Mouse (Mus musculus) thymus, adult 2 months (tissue): ENCODE results near the gene Hecw1. TPM values are rescaled to one million over a fixed set of nuclear protein-coding genes. Genes with fewer than 3 reads are reported as not detected.

Source experiments
- DNase-seq: peaks from one replicate; pipeline ENCODE4 v3.0.0; 2021
- H3K27ac ChIP-seq: fragments of 200-500 bp; 2 replicates; pipeline ENCODE4 v1.5.1; 2012; ENCODE audit warnings: low read length, control low read depth; ENCODE audit not compliant: control insufficient read depth, insufficient read depth
- H3K27me3 ChIP-seq: fragments of 200-500 bp; 2 replicates; pipeline ENCODE4 v1.6.1; 2012; ENCODE audit warnings: mild to moderate bottlenecking, low read length, moderate library complexity, mixed read lengths; ENCODE audit not compliant: control insufficient read depth, insufficient read depth
- H3K36me3 ChIP-seq: fragments of 200-500 bp; 2 replicates; pipeline ENCODE4 v1.6.1; 2012; ENCODE audit warnings: mild to moderate bottlenecking, low read length, moderate library complexity; ENCODE audit not compliant: control insufficient read depth, insufficient read depth
- H3K4me1 ChIP-seq: fragments of 200-500 bp; replicated peaks from 2 replicates; pipeline ENCODE4 v1.6.1; 2012; ENCODE audit warnings: low read length; ENCODE audit not compliant: control insufficient read depth, insufficient read depth
- H3K4me3 ChIP-seq: fragments of 200-500 bp; 2 replicates; pipeline ENCODE4 v1.5.1; 2012; ENCODE audit warnings: mild to moderate bottlenecking, low read length, control low read depth, moderate library complexity; ENCODE audit not compliant: control insufficient read depth, insufficient read depth
- CTCF ChIP-seq: fragments of 200-500 bp; IDR thresholded peaks from 2 replicates; pipeline ENCODE4 v1.5.1; 2012; ENCODE audit warnings: mild to moderate bottlenecking, control low read depth, low read length, moderate library complexity, borderline replicate concordance; ENCODE audit not compliant: control insufficient read depth, poor library complexity, insufficient read depth; ENCODE audit errors: extremely low read depth
- POLR2A ChIP-seq: fragments of 200-500 bp; IDR thresholded peaks from 2 replicates; pipeline ENCODE4 v1.6.1; 2012; ENCODE audit warnings: mild to moderate bottlenecking, low read length, control low read depth, moderate library complexity; ENCODE audit not compliant: control insufficient read depth, poor library complexity, insufficient read depth; ENCODE audit errors: extremely low read depth
- WGBS: fragments of 180-500 bp; shearing (Covaris S2); methylation state at CpG from one replicate; pipeline ENCODE4 v1.1.7; 2018; 5-methylcytosine and 5-hydroxymethylcytosine counted together
- polyA plus RNA-seq: library from polyadenylated mRNA; depleted of rRNA; stranded (reverse); fragments of >200 nt; gene quantifications from 2 replicates; pipeline ENCODE4 v1.2.3, GENCODE M21; 2012

The Hecw1 gene
- polyA plus RNA-seq, 1 experiment: 0.12 TPM

DNA sequence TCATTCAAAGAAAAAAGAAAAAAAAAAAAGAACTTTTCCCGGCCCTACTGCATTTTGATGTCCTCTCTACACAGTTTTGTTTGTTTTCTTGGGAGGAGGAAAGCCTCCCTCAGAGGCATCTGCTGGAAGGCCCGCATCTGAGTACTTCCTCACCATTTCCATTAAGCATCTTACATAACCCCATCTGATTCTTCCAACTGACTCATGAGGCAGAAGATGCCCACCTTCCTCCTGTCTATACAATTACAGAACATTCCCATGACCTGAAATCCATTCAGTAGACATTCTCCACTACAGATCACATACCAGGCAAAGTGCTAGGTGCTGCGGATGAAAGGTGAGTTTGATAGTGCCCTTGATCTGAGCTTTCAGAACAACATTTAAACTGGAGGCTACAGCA is 3.4 kb downstream of the Hecw1 start:
- Histone ChIP-seq H3K36me3 (no peaks in the 10 kb centered on the region), H3K27me3 (peaks cover 2% of the 10 kb centered on the region; the same call in 1 of the 2 replicates), H3K27ac (no peak overlapping the region), H3K4me1 (no peaks in the 10 kb centered on the region), H3K4me3 (no peak overlapping the region)
- WGBS: 76% methylated on average over 3 of the region's 3 CpGs
- no peak for TF ChIP-seq CTCF
- TF ChIP-seq POLR2A: no peak
- no peak for DNase-seq

DNA sequence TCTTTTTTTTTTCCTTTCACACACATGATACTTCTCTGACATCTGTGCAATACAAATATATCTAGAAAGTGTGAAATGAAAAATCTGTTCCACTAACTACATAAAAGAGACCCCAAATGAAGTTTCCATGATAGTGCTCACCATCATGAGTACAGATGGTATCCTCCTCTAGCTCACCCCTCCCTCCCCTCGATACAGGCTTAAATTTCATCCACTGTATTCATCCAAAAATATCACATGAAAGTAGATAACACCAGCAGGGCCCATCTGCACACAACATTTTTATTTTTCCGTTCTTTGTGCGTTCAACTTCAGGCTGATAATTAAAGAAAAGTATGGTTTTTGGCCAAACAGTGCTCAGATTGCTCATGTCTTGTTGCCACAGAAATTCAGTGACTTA is 5.5 kb downstream of the Hecw1 start:
- H3K27me3 ChIP-seq: no peaks in the 10 kb centered on the region; the same call in 1 of the 2 replicates
- no peaks in the 10 kb centered on the region for H3K36me3 ChIP-seq
- no peak for TF ChIP-seq POLR2A
- no peak for TF ChIP-seq CTCF
- no peak for DNase-seq
- no peak overlapping the region for H3K27ac ChIP-seq
- WGBS: 92% methylated on average over 3 of the region's 3 CpGs
- no peak overlapping the region for H3K4me3 ChIP-seq
- no peaks in the 10 kb centered on the region for H3K4me1 ChIP-seq

DNA sequence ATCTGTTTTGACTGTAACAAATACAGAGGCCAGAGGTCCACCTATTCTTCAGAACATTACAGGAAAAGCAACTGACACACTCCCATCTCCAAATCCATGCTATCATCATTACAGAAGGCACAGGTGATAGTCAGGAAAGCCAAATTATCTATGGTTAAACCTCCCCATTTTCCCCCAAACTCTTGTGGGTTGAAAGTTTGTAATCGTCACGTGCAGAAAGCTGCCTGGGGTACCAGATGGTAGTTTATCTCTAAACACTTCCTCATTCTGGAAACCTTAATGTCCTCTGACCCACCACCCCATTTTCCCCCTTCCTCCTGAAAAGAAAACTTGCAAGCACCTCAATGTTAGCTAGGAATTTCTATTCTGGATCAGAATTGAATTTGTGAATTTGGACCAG is 7.9 kb downstream of the Hecw1 start:
- Histone ChIP-seq H3K4me1 (no peaks in the 10 kb centered on the region), H3K27ac (no peak overlapping the region), H3K4me3 (no peak overlapping the region), H3K27me3 (no peaks in the 10 kb centered on the region), H3K36me3 (no peaks in the 10 kb centered on the region)
- DNase-seq: no peak
- TF ChIP-seq POLR2A (no peak), CTCF (no peak)
- 37% methylated on average over 2 of the region's 2 CpGs for WGBS

DNA sequence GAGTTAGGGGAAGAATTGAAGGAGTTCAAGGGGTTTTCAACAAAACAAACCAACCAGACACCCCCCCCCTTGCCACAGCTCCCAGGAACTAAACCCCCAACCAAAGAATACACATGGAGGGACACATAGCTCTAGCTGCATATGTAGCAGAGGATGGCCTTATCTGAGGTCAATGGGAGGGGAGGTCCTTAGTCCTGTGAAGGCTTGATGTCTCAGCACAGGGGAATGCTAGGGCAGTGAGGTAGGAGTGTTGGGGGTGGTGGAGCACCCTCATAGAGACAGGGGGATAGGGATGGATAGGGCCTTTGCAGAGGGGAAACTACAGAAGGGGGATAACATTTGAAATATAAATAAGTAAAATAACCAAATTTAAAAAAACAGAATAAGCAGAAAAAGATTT is 9.1 kb downstream of the Hecw1 start:
- Histone ChIP-seq H3K27ac (no peak overlapping the region), H3K36me3 (no peaks in the 10 kb centered on the region), H3K27me3 (no peaks in the 10 kb centered on the region), H3K4me1 (no peaks in the 10 kb centered on the region), H3K4me3 (no peak overlapping the region)
- TF ChIP-seq CTCF: no peak
- no peak for TF ChIP-seq POLR2A
- DNase-seq: no peak

DNA sequence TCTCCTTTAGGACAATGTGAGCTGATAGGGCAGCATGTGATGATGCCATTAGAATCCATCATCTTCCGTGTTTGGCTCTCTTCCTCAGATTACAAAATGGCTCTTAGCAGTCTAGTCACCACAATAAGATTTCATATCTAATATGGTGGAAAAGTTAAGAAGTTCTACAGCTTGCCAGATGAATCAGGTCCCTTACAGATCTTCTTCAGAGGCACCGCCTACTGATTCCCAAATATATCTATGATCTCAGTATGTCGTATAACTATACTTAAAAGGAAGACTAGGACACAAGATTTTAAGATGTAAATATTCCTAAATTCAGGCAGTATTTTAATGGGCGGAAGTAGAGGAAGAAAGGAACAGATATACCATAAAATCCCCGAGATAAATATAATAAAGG is 16.3 kb downstream of the Hecw1 start:
- WGBS: 91% methylated on average over 5 of the region's 5 CpGs
- no peak for DNase-seq
- no peak overlapping the region for H3K27ac ChIP-seq
- H3K4me3 ChIP-seq: no peak overlapping the region
- H3K27me3 ChIP-seq: no peaks in the 10 kb centered on the region
- H3K36me3 ChIP-seq: no peaks in the 10 kb centered on the region
- TF ChIP-seq POLR2A: no peak
- TF ChIP-seq CTCF: no peak
- H3K4me1 ChIP-seq: no peaks in the 10 kb centered on the region

DNA sequence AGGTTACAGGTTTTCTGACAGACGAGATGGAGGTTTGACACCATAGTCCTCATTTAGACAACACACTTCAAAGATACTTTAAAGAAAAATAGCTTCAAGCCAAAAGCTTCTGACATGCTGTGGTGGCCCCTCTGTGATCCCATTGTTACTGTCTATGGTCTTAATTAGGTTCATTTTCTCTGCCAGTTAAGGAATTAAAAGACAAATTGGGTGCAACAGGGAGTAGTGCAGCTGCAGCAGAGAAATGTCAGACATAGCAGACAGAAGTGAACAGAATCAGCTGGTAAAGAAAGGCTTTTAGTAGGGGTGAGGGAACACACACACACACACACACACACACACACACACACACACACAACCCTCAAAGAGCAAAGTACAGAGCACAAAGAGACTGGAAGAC is 22.8 kb downstream of the Hecw1 start:
- WGBS: 76% methylated on average over 1 of the region's 1 CpGs
- H3K27me3 ChIP-seq: no peaks in the 10 kb centered on the region
- no peaks in the 10 kb centered on the region for H3K36me3 ChIP-seq
- DNase-seq: no peak
- TF ChIP-seq POLR2A (no peak), CTCF (no peak)
- H3K27ac ChIP-seq: no peak overlapping the region
- H3K4me1 ChIP-seq: no peaks in the 10 kb centered on the region
- no peak overlapping the region for H3K4me3 ChIP-seq

DNA sequence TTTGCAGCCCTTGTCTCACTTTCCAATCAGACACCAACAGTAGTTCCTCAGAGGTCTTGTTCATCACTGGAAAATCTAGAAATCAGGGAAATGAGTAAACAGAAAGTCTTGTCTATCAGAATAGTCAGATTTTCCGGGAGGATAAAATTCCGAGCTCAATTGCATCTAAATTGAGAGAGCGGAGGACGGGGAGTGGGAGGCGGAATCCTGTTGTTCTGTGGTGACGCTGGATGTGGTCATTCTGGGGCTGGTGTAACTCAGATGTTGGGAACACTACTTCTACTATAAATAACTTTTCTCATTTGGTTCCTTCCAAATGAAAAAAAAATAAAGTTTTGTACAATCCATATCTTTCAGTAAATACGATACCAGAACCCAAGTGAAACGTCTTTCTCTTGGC is 24.2 kb downstream of the Hecw1 start:
- Histone ChIP-seq H3K27ac (no peak overlapping the region), H3K36me3 (no peaks in the 10 kb centered on the region), H3K4me1 (no peaks in the 10 kb centered on the region), H3K4me3 (no peak overlapping the region), H3K27me3 (no peaks in the 10 kb centered on the region)
- no peak for DNase-seq
- no peak for TF ChIP-seq POLR2A
- TF ChIP-seq CTCF: no peak
- 91% methylated on average over 8 of the region's 8 CpGs for WGBS
